Mouse (Mus musculus) WW6 (cell line): ENCODE data around the gene Max.

Experiments
- DNase-seq: peaks from one replicate; pipeline ENCODE4 v3.0.0-alpha.2; 2013; ENCODE audit warnings: low read depth, low spot score

Gene Max

GRCm38 (mm10) chr12:76961932-76962891 is at the start of gene Max:
Gene Max, minus strand, starts transcription at chr12:76962201.
- peak; percentile 98 for DNase-seq

GRCm38 (mm10) chr12:77011092-77011720 is 49.2 kb upstream of the Max start:
- no peak for DNase-seq

- no peak for DNase-seq
Measured at GRCm38 (mm10) chr12:77009202-77010030, 47.4 kb upstream of the Max start.

GRCm38 (mm10) chr12:77004893-77005292 is 42.9 kb upstream of the Max start:
- no peak for DNase-seq

GRCm38 (mm10) chr12:77002551-77003228 is 40.7 kb upstream of the Max start:
- DNase-seq, result no peak

- DNase-seq, result no peak
Measured at GRCm38 (mm10) chr12:77001312-77001711, 39.3 kb upstream of the Max start.

- no peak for DNase-seq
Measured at GRCm38 (mm10) chr12:77000705-77001284, 38.8 kb upstream of the Max start.

- DNase-seq, result no peak
Measured at GRCm38 (mm10) chr12:77000096-77000704, 38.2 kb upstream of the Max start.

GRCm38 (mm10) chr12:76994766-76995165 is 32.8 kb upstream of the Max start:
- no peak for DNase-seq

GRCm38 (mm10) chr12:76992891-76993529 is 31.0 kb upstream of the Max start:
- no peak for DNase-seq

GRCm38 (mm10) chr12:76982818-76983471 is 20.9 kb upstream of the Max start:
- DNase-seq, result no peak

GRCm38 (mm10) chr12:76979530-76979929 is 17.5 kb upstream of the Max start:
- no peak for DNase-seq

- no peak for DNase-seq
Measured at GRCm38 (mm10) chr12:76972669-76973068, 10.7 kb upstream of the Max start.

GRCm38 (mm10) chr12:76972241-76972640 is 10.2 kb upstream of the Max start:
- DNase-seq, result no peak

- no peak for DNase-seq
Measured at GRCm38 (mm10) chr12:76971642-76972221, 9.7 kb upstream of the Max start.

- peak; percentile 31 for DNase-seq
Measured at GRCm38 (mm10) chr12:76965876-76966275, 3.9 kb upstream of the Max start.

- peak; percentile 63 for DNase-seq
Measured at GRCm38 (mm10) chr12:76965089-76965488, 3.1 kb upstream of the Max start.

- no peak for DNase-seq
Measured at GRCm38 (mm10) chr12:76961052-76961931, 709 bp downstream of the Max start.
